Mouse (Mus musculus) spleen, adult 2 months (tissue): Measurements from ENCODE around the gene 4933414I15Rik. TPM values are rescaled to one million over a fixed set of nuclear protein-coding genes. Genes with fewer than 3 reads are reported as not detected.

Experiments used
- DNase-seq, 2 experiments: peaks; one replicate each; pipeline versions ENCODE4 v3.0.0 to v3.0.0-alpha.2; 2012 to 2021; ENCODE audit warnings: low spot score in 2 of 2, low read depth in 1 of 2
- H3K27ac ChIP-seq: fragments of 200-500 bp; 2 replicates; pipeline ENCODE4 v1.5.1; 2012; ENCODE audit warnings: low read length, inconsistent platforms; ENCODE audit not compliant: insufficient read depth
- H3K27me3 ChIP-seq: fragments of 200-500 bp; 2 replicates; pipeline ENCODE4 v1.6.1; 2012; ENCODE audit warnings: mild to moderate bottlenecking, moderate library complexity, low read length, inconsistent platforms; ENCODE audit not compliant: control insufficient read depth, insufficient read depth
- H3K36me3 ChIP-seq: fragments of 200-500 bp; 2 replicates; pipeline ENCODE4 v1.6.1; 2012; ENCODE audit warnings: mild to moderate bottlenecking, low read length, inconsistent platforms; ENCODE audit not compliant: control insufficient read depth, insufficient read depth
- H3K4me1 ChIP-seq: fragments of 200-500 bp; 2 replicates; pipeline ENCODE4 v1.6.1; 2011; ENCODE audit warnings: inconsistent platforms; ENCODE audit not compliant: control insufficient read depth, insufficient read depth, insufficient read length
- H3K4me3 ChIP-seq: fragments of 200-500 bp; 2 replicates; pipeline ENCODE4 v1.5.1; 2011; ENCODE audit warnings: mild to moderate bottlenecking, inconsistent platforms; ENCODE audit not compliant: insufficient read depth, insufficient read length; ENCODE audit errors: extremely low read depth
- CTCF ChIP-seq: fragments of 200-500 bp; IDR thresholded peaks from 2 replicates; pipeline ENCODE4 v1.5.1; 2011; ENCODE audit warnings: mild to moderate bottlenecking, inconsistent platforms; ENCODE audit not compliant: insufficient read depth, insufficient read length, insufficient replicate concordance; ENCODE audit errors: extremely low read depth
- POLR2A ChIP-seq: fragments of 200-500 bp; IDR thresholded peaks from 2 replicates; pipeline ENCODE4 v1.6.1; 2011; ENCODE audit warnings: low read depth, low read length, inconsistent platforms
- WGBS: fragments of 180-500 bp; shearing (Covaris S2); methylation state at CpG from one replicate; pipeline ENCODE4 v1.1.7; 2018; 5-methylcytosine and 5-hydroxymethylcytosine counted together
- polyA plus RNA-seq: library from polyadenylated mRNA; depleted of rRNA; stranded (reverse); fragments of >200 nt; gene quantifications from 2 replicates; pipeline ENCODE4 v1.2.3, GENCODE M21; 2012

Gene 4933414I15Rik
- polyA plus RNA-seq, 1 experiment, result not detected

GRCm38 (mm10) chr11:50942386-50942785 is 1.2 kb downstream of the 4933414I15Rik start:
- H3K27me3 ChIP-seq, result no peaks in the 10 kb centered on the region
- WGBS, result 57% methylated on average over 12 of the region's 12 CpGs
- TF ChIP-seq POLR2A (no peak), CTCF (no peak)
- H3K36me3 ChIP-seq, result no peaks in the 10 kb centered on the region
- DNase-seq, result no peak
- no peaks in the 10 kb centered on the region for H3K4me1 ChIP-seq
- H3K4me3 ChIP-seq, result no peak overlapping the region
- H3K27ac ChIP-seq, result no peak overlapping the region

GRCm38 (mm10) chr11:50939621-50940366 is 3.8 kb downstream of the 4933414I15Rik start:
- Histone ChIP-seq H3K27ac (no peak overlapping the region), H3K27me3 (no peaks in the 10 kb centered on the region), H3K4me3 (no peak overlapping the region), H3K4me1 (no peaks in the 10 kb centered on the region), H3K36me3 (no peaks in the 10 kb centered on the region)
- no peak for TF ChIP-seq POLR2A
- TF ChIP-seq CTCF, result peak; percentile 54; the same call in 1 of the 2 replicates
- WGBS, result 39% methylated on average over 14 of the region's 14 CpGs
- no peak for DNase-seq

DNA sequence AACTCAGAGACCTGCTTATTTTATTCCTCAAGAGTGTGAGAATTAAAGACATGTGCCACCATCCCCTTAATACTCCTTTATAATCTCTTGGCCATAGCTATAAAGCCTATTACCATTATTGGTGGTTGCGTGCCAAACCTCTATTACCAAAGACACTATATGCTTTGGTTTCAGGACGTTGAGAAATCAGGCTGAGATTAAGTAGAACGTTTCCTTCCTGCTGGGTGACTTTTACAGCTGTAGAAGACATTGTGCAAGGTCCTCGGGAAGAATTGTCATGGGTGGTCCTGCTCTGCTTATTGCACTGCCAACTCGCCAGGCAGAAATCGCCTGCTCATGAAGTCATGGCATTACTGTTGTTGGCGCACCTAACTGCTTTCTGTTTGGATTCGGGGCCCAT is 5.1 kb downstream of the 4933414I15Rik start:
- no peak for DNase-seq
- Histone ChIP-seq H3K4me1 (no peaks in the 10 kb centered on the region), H3K4me3 (no peak overlapping the region), H3K27ac (no peak overlapping the region), H3K27me3 (no peaks in the 10 kb centered on the region), H3K36me3 (no peaks in the 10 kb centered on the region)
- TF ChIP-seq CTCF (no peak), POLR2A (no peak)
- WGBS, result 76% methylated on average over 8 of the region's 8 CpGs

DNA sequence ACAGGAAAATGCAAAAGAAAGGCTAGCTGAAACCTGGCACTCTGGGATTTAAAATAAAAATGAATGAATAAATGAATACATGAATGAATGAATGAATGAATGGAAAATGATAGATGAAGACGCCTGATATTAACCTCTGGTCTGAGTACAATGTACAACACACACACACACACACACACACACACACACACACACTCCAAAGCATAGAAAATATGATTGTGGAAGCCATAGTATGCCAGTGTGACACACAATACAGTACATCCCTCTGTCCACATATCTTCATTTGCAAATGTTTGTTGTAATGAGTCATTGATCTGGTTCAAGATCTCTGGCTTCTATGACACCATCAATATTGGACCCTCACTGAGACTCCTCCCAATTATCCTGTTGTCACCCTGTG is 11.5 kb downstream of the 4933414I15Rik start:
- Histone ChIP-seq H3K4me1 (0 out of 2 replicates have a peak, but pooled peaks cover 3% of the 10 kb centered on the region), H3K27me3 (no peaks in the 10 kb centered on the region), H3K36me3 (no peaks in the 10 kb centered on the region), H3K4me3 (no peak overlapping the region), H3K27ac (no peak overlapping the region)
- WGBS, result 82% methylated on average over 1 of the region's 1 CpGs
- TF ChIP-seq POLR2A (no peak), CTCF (no peak)
- no peak for DNase-seq

DNA sequence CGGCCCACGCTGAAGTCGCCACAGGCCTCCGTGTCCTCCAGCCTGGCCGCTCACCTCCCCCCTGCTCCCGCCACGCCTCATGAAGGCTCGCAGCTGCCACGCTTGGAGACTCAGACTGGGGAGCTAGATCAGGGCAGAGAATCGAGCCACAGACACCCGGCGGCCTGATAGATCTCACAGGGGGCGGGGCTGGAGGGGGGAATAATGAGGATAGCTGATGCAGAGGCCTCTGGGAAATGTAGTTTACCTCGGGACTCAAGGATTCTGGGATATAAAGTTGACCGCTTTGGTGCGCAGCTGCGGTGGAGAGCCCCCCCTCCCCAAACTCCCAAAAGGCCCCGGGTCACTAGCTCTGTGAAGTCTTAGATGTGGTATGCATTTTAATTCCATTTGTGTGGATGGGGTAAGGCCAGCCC is 12.1 kb downstream of the 4933414I15Rik start, which contains the start of gene Zfp354b:
Gene Zfp354b, minus strand, starts transcription at position 183 of the 416 bp plus-strand sequence.
- Histone ChIP-seq H3K4me1 (0 out of 2 replicates have a peak, but pooled peaks cover 3% of the 10 kb centered on the region), H3K27me3 (no peaks in the 10 kb centered on the region), H3K36me3 (no peaks in the 10 kb centered on the region), H3K4me3 (peak within 1 kb of the TSS; percentile 65), H3K27ac (no peak within 1 kb of the TSS)
- no peak for TF ChIP-seq POLR2A
- no peak for TF ChIP-seq CTCF
- DNase-seq, result peak; percentile 11 to 54
- WGBS, result 1% methylated on average over 18 of the region's 18 CpGs

DNA sequence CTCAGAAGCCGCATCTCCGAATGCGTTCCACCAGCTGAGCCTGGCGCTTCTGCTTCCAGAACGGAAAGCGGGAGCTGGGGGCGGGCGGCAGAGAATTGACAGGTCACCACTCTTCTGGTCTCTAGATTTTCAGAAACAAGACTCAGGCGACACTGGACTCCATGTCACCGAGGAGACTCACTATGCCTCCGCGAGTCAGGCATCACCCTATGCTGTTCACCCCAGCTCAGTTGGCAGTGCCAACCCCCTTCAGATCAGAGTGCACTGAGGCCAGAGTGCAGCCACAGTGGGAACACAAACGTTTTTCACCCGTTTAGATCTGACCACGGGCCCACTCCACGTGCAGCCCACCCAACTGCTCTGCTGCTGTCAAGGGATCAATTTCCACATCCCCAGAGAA is 12.5 kb downstream of the 4933414I15Rik start:
- Histone ChIP-seq H3K27ac (no peak overlapping the region), H3K27me3 (no peaks in the 10 kb centered on the region), H3K4me3 (peak overlapping the region; percentile 65), H3K4me1 (0 out of 2 replicates have a peak, but pooled peaks cover 3% of the 10 kb centered on the region), H3K36me3 (no peaks in the 10 kb centered on the region)
- 6% methylated on average over 16 of the region's 16 CpGs for WGBS
- DNase-seq, result no peak
- TF ChIP-seq POLR2A, result no peak
- TF ChIP-seq CTCF, result no peak
